Mouse (Mus musculus): Measurements from ENCODE around the gene Cryba2. TPM values are rescaled to one million over a fixed set of nuclear protein-coding genes. Genes with fewer than 3 reads are reported as not detected.
A peak's percentile ranks its signal among the peaks of the same experiment; 100 is the strongest.

Gene Cryba2
- total RNA-seq (2021): 1 to 10 TPM in 1 of 2 experiments, under 1 TPM in 1; 0.52 to 1.8 TPM
- polyA plus RNA-seq (2012; rRNA removed): 0.55 and 0.85 TPM in 2 replicates
- long read RNA-seq, partial matches to known transcripts: 1 of 1 reads
- long read RNA-seq, other reads (novel, unspliced or antisense): 0 of 1 reads

DNA sequence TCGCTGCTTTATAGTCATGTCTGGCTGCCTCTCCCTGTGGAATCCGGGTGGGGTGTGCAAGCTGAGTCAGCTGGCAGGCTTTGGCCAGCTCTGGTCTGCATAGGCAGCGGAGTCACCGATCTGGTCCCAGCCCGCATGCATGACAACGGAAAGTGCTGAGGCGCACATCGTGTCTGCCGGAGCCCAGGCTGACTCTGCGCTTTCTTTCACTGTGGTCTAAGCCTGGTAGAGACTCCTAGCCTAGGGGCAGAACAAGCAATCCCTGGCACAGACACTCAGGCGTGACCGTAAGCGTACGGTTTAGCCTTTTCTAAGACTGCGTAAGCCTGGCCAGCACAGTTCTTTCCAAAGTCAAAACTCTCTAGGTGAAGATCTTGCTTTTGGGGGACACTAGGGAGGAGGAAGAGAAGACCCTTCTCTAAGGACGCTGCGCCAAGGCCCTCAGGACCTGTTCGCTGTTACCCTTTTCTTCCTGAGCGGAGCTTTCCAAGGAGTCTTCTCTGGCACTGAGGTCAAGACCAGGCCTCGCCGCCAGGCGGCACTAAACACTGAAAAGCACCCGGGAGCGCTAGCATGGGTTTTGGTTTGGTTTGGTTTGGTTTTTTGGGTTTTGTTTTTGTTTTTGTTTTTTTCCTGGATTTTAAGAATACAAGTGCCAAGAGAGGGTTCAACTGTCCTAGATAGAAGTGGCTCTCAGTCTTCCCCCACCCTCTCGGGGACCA is at the start of gene Cryba2:
Gene Cryba2, minus strand, starts transcription at position 10 of the 722 bp plus-strand sequence.
- DNase-seq: peak; percentile 56

- no peak for DNase-seq
Observed at GRCm38 (mm10) chr1:74941651-74942360, 48.9 kb upstream of the Cryba2 start.

DNA sequence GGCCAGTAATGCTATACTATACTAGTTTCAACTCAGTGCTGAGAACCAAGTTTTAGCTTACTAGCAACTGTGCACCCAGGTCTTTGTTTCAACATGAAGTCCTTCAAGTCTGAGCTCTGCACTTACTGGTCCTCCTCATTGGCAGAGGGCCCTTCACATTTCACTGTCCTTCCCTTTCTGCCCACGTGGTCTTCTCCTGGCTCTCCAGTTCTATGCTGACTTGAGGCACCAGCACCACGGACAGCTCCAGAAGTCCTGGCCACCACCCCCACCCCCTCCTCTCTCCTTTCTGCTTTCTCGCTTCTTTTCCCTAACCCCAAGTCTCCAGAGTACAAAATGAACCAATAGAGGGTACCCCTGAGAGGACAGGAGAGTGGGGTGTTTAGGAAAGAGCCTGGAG is 46.8 kb upstream of the Cryba2 start:
- DNase-seq: no peak

DNA sequence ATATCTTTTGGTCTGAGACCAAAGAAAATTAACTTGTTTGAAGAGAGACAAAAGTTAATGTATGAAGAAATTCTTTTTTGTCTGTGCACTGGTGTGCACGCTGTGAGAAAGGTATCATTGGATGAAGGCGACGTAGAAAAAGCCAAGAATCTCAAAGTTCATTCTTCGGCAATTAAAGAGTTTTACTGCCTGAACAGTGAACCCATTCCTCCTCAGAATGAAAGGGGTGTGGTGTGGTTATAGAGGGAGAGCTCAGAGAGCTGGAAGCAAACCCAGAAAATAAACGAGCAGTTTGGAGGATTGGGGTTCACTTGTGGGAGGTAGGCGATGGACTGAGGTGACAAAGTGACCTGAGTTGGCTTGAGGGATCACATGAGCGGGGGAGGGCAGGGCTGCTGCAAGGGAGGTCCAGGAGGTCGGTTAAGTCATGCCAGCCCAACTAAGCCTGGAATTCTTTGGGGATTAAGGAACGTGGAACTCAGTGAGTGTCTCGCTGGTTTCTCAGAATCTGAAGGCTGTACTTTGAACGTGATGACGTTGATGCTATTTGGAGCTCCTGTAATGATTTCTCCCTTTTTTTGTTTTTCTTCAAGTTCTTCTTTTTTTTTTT is 43.4 kb upstream of the Cryba2 start:
- no peak for DNase-seq

DNA sequence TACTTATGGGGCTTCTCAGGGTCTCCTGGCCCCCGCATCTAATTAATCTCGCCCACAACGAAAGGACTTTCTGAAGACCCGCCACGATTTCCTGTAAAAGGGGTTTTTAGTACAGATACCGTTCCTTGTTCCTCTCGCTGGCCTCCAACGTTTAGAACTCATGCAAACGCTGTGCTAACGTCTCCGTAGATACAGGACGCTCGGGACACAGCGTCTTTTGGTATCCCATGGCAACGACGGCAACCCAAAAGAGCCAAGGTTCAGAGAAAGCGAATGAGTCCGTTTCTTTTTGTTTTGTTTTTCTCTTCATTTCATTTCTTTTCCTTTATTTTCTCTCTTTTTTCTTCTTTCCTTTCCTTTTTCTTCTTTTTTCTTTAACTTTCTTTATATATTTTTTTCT is 42.5 kb upstream of the Cryba2 start, which contains the start of gene Cfap65:
Gene Cfap65, minus strand, starts transcription at position 198 of the 400 bp plus-strand sequence.
- DNase-seq: peak; percentile 57

GRCm38 (mm10) chr1:74927621-74928296 is 34.8 kb upstream of the Cryba2 start:
- no peak for DNase-seq

DNA sequence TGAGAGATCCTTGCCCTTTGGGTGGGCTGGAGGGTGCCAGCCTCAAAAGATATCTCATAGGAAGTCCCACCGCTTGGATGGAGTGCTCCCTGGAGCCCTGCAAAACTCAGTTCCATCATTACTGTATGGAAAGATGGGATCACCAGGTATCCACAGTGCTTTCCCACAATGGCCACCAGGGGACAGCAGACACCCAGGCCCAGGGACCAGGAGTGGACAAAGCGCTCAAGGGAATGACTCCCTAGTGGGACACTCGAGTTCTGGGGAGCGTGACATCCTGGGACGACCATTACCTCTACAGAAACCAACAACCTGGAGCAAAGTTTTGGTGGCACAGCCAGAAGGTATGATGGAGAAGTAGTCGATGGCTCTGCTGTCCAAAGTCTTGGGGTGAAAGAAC is 33.8 kb upstream of the Cryba2 start:
- DNase-seq: peak; percentile 63

DNA sequence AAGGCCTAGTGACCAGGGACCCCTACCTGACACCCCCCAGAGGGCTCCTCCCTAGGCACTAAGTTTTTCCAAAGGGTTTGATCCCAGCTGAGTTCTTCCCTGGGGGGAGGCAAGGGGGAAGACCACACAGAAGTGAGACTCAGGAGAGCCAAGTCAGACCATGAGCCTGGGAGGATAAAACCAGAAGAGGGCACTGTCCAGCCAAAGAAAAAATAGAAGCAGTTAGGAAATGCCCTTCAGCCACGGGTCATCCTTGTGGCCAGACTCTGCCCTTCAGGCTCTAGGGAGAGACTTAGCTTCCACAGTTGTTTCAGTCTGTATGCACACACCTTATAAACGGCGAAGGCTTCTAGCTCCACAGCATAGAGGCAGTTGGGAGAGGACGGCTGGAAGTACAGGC is 31.5 kb upstream of the Cryba2 start:
- no peak for DNase-seq

- no peak for DNase-seq
Observed at GRCm38 (mm10) chr1:74915706-74916105, 22.8 kb upstream of the Cryba2 start.

GRCm38 (mm10) chr1:74902191-74902590 is 9.2 kb upstream of the Cryba2 start:
- DNase-seq: no peak

DNA sequence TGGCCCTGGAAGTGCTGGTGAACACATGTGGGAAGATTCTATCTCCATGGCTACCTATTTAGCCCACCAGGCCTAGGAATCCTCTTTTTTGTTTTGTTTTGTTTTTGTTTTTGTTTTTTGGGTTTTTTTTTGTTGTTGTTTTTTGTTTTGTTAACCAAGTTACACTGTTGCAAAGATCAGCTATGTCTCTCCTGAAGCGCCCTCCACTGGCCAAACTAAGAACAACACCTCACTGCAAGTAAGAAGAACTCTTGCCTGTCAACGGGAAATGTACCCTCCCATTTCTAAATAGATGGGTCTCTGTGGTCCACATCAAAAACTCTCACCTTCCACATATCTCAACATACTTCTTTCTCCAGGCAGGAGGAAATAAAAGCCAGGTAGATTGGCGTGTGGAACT is 8.7 kb upstream of the Cryba2 start:
- DNase-seq: peak; percentile 34

DNA sequence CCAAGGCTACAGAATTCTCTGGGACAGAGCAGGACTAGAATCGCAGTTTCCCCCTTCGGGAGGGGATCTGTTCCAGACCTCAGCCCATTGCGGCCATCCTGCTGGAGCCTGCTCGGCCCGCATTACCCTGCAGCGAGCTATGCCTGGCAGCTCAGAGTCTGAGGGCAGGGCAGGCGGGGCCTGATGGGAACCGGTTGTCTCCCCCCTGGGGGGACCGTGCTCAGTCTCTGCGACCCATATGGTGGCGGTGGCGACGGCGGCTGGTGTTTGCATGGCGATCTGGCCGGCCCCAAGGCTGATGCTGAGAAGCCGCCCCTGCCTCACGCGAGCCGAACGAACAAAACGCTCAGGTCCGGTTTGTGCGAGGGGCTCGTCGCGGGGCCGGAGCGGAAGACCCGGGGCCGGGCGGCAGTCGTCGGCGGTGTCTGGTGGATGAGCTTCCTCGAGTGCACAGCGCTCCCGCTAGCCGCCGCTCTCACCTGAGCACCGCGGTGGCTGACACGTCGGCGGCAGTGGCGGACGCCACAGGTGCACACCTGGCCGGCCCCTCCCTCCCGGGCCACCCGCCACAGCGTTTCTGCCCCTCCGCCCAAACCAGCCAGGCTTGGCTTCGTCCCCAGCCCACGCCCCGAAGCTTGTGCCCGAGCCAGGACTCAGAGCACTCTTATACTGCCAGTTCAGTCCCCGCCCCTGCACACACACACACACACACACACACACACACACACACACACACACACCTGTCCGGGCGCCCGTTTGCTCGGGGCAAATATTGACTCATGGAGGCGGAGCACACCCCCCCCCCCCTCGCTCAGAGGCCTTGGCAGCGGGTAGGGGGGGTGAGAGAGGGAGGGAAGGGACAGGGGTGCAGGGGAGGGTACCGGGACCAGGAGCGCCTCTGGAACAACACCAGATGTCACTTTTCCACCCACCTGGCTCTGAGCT is 7.7 kb upstream of the Cryba2 start:
- peak; percentile 43 for DNase-seq

DNA sequence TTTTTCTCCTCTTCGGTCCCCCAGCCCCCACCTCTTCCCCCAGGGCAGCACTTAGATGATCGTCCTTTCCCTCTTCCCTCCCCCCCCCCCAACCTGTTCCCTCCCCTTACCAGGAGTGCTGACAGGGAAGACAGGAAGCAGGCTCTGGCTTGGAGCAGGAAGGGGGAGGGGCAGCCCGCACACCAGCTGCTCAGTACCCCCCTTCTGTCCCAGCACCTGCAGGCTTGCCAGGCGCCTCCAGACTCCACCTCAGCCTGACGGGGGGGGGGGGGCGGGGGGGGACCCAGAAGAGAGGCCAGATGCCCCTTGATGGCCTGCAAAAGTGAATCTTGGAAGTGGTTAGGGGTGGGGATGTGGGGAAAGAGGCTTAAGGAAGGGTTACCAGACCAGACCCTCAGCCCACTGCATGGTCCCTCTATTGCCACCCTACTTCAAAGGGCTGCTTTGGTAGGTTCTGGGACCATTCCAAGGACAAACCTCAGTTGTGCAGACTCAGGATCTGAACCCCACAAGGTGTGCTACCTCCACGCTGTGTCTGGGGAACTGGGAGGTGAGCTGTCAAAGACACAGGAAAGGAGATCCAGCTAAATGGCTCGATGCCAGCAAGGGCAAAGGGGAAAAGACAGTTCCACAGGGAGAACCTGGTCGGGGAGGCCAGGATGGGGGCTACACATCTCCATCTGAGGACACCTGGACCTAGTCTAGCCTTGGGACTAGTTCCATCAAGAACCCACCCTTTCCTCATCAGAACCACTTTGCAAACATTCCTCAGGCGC is 5.9 kb upstream of the Cryba2 start:
- DNase-seq: no peak

GRCm38 (mm10) chr1:74897976-74898375 is 5.0 kb upstream of the Cryba2 start:
- no peak for DNase-seq

DNA sequence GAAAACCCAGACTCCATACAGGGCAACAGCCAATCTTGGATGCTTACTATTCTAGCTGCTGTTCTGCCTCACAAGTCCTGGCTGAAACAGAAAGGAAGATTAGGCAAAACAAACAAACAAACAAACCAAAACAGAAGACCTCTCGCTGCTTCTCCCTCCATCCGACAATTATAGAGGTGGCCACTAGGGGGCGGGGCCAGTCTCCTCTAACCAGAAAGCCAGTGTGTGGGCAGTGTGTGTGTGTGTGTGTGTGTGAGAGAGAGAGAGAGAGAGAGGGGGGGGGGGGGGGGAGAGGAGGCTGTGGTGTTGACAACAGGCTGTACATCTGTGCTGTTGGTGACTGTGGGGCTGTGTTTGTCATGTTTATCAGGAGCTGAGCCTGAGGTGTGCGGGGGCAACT is 2.0 kb upstream of the Cryba2 start:
- peak; percentile 50 for DNase-seq

DNA sequence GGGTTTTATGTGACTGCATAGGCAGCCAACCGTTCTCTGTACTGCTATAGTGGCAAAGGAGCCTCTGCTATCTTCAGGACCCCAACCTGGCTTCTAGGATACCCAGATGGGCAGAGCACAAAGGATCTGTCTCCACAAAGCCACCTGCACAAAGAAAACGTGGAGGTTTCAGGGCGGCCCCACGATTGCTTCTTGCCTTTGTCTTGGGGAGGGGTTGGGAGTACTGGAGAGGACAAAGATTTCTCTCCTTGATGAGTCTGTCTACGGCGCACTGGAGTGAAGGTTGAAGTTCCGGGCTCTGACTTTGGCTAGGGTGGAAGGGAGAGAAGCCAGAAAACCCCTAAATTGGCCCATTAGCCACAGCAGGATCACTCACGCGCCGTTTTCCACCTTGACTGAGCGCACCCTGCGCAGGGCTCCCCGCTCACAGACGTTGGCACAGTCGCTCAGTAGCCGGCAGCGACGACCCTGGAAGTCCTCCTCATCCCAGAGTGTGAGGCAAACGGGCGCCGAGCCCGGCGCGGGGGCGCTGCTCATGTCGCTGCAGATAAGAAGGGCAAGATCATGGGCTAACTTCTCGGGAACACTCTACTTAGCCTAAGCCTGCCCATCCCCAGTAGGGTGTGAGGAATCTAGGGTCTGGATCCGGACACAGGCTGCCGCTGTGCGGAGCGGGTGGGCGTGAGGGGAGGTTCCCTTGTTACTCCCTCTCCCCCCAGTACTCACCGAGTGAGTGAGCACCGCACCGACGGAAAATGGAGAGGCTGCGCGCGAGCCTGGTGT is 401 bp downstream of the Cryba2 start:
- DNase-seq: no peak

- DNase-seq: no peak
Observed at GRCm38 (mm10) chr1:74891513-74891912, 1.4 kb downstream of the Cryba2 start.

DNA sequence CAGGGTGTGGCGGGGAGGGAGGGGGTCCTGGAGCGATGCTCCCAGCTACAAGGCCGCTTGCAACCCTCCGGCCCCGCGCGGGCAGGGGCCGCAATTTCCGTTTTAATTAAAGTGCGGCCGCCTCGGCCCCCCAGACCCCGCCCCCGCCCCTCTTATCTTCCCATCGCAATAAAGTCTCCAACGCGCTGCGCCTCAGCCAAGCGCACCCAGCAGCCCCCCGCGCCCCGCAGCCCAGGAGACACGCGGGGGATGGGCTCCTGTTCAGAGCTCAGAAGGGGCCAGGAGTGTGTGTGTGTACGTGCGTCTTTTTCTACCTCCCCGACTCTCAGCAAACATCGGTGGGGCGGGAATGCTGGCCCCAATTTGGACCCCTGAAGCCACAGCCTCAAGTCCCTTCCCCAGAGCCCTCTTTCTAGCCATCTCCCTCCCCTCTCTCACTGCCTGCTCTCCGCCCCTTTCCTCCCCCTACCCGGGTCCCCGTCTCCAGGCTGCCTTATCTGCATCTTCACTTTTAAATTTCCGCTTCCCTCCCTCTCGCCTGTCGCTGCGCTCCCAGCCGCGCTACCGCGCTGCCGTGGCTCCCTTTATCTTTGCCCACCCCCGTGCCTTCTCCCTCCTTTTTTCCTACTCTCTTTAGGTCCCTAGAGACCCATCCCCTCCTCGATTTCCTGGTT is 7.4 kb downstream of the Cryba2 start, which contains the start of gene Fev:
Gene Fev, minus strand, starts transcription at position 51 of the 674 bp plus-strand sequence.
- DNase-seq: no peak
